Mouse (Mus musculus): ENCODE results near the gene Gm26741. TPM values are rescaled to one million over a fixed set of nuclear protein-coding genes. Genes with fewer than 3 reads are reported as not detected.

The Gm26741 gene
- polyA plus RNA-seq, 1 experiment from 2014 or later: not detected

DNA sequence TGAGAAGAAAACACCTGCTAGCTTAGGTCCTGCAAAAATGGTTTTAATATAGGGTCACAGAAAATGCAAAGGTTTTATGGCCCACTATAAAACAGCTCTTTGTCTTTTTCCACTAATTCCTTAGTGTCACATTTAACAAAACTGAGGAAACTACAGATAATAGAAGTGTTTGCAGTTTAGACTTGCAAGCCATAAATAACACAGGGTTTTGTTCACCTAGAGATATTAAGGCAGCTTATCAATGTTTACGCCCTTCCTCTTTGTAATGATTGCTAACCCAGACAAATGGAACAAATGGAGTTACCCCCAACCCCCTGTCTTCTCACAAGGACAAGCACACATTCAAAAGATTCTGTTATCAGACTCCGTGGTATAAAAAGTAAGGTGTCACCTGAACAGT is 32.6 kb downstream of the Gm26741 start:
- Histone ChIP-seq H3K4me2 (no peak overlapping the region), H3K9ac (no peak overlapping the region)
- 59% methylated on average over 2 of the region's 2 CpGs for WGBS

DNA sequence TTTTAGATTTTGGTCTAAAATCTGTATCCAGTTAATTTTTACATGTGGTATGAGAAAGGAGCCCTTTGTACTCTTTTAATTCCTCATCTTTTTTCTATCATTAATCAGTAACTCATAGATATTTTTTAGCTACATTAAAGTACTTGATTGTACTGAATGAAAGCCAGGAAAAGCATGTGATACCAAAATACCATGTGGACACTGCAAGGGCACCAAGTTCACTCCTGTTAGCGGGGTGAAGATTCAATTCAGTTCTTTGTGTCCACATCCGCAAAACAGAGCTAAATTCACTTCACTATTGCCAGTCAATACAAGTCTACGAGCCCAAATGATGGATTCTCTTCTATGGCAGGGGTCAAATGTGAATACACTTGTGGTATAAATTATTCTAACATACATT is 38.1 kb downstream of the Gm26741 start:
- 84% methylated on average over 3 of the region's 3 CpGs for WGBS
- H3K9me3 ChIP-seq (replicated peaks): no peaks in the 10 kb centered on the region
- H3K27ac ChIP-seq: no peak overlapping the region
- H3K4me1 ChIP-seq (replicated peaks): no peaks in the 10 kb centered on the region
- H3K9ac ChIP-seq: no peak overlapping the region
- ATAC-seq (replicated peaks; ENCODE audit: insufficient number of reproducible peaks, insufficient read depth, low FRiP score, low read depth): no peak
- H3K36me3 ChIP-seq: no peaks in the 10 kb centered on the region
- no peak overlapping the region for H3K4me3 ChIP-seq
- no peaks in the 10 kb centered on the region for H3K27me3 ChIP-seq
- H3K4me2 ChIP-seq: no peak overlapping the region

More for the DNA sequence above, 32.6 kb downstream of the Gm26741 start:
- ATAC-seq (replicated peaks; ENCODE audit: insufficient number of reproducible peaks, insufficient read depth, low FRiP score, low read depth): no peak
- no peak overlapping the region for H3K27ac ChIP-seq
- no peaks in the 10 kb centered on the region for H3K9me3 ChIP-seq (replicated peaks)
- no peaks in the 10 kb centered on the region for H3K27me3 ChIP-seq
- H3K4me3 ChIP-seq: no peak overlapping the region
- H3K36me3 ChIP-seq: no peaks in the 10 kb centered on the region
- no peaks in the 10 kb centered on the region for H3K4me1 ChIP-seq (replicated peaks)

DNA sequence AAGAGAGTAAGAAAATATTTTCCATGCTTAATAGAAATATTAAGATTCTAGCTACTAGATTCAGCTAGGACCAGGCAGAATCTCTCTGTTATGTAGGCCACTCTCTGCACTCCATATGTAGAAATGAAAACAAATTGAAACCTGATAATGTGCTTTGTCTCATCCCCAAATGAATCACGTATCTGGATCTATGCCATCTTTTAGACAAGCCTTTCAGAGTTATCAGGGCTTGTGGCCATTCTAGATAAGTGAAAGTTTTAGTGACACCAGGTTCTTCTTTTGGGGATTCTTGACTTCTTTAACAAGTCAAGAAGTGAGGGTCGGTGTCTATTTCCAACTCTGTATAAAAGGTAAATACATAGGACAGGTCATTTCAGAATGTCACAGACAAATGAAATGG is 40.1 kb downstream of the Gm26741 start:
- Histone ChIP-seq H3K9me3 (replicated peaks) (no peaks in the 10 kb centered on the region), H3K27me3 (no peaks in the 10 kb centered on the region), H3K4me2 (no peak overlapping the region), H3K27ac (no peak overlapping the region), H3K4me1 (replicated peaks) (no peaks in the 10 kb centered on the region), H3K36me3 (no peaks in the 10 kb centered on the region), H3K9ac (no peak overlapping the region), H3K4me3 (no peak overlapping the region)
- ATAC-seq (replicated peaks; ENCODE audit: insufficient number of reproducible peaks, insufficient read depth, low FRiP score, low read depth): no peak
- 65% methylated on average over 2 of the region's 2 CpGs for WGBS

DNA sequence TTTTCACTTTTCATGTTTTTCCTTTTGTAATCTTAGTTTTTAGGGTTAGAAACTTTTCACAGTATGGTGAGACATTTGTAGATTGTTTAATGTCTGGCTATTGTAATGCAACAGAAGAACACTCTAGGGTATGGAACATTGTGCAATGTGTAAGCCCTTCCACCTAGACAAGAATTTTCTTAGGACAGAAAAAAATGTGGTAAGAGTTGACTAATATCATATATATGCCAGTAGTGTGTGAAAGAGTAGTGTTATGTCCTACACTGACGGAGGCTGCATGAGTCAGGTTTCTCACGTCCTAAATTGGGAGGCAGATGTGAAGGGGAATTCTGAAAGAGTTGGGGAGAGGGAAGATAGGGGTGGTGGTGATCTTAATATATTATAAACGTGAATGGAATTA is 41.2 kb downstream of the Gm26741 start:
- Histone ChIP-seq H3K9me3 (replicated peaks) (no peaks in the 10 kb centered on the region), H3K36me3 (no peaks in the 10 kb centered on the region), H3K4me2 (no peak overlapping the region), H3K27me3 (no peaks in the 10 kb centered on the region), H3K4me1 (replicated peaks) (no peaks in the 10 kb centered on the region), H3K4me3 (no peak overlapping the region), H3K27ac (no peak overlapping the region), H3K9ac (no peak overlapping the region)
- 52% methylated on average over 3 of the region's 3 CpGs for WGBS
- no peak for ATAC-seq (replicated peaks; ENCODE audit: insufficient number of reproducible peaks, insufficient read depth, low FRiP score, low read depth)

DNA sequence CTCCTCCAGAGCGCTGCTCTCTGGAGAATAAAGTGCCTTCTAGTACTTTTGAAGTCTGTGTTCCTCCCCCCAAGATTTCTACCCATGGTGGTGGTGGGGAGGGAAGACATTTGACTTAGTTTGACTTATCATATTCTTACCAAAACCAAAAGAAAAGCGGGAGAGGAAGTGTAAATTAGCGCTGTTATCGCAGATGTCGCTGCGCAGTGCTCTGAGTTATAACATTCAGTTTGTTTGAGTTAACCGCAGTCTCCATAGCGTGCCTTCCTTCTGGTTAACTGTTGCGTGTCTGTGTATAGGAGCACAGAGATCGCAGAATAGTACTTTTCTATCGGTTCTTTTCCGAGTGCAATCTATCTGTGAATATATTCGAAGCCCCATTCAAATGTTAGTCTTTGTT is 46.6 kb downstream of the Gm26741 start:
- H3K36me3 ChIP-seq: no peaks in the 10 kb centered on the region
- H3K9ac ChIP-seq: no peak overlapping the region
- H3K27me3 ChIP-seq: no peaks in the 10 kb centered on the region
- no peaks in the 10 kb centered on the region for H3K9me3 ChIP-seq (replicated peaks)
- 88% methylated on average over 13 of the region's 13 CpGs for WGBS
- H3K4me2 ChIP-seq: no peak overlapping the region
- no peak for ATAC-seq (replicated peaks; ENCODE audit: insufficient number of reproducible peaks, insufficient read depth, low FRiP score, low read depth)
- H3K4me3 ChIP-seq: no peak overlapping the region
- H3K4me1 ChIP-seq (replicated peaks): no peaks in the 10 kb centered on the region
- no peak overlapping the region for H3K27ac ChIP-seq

DNA sequence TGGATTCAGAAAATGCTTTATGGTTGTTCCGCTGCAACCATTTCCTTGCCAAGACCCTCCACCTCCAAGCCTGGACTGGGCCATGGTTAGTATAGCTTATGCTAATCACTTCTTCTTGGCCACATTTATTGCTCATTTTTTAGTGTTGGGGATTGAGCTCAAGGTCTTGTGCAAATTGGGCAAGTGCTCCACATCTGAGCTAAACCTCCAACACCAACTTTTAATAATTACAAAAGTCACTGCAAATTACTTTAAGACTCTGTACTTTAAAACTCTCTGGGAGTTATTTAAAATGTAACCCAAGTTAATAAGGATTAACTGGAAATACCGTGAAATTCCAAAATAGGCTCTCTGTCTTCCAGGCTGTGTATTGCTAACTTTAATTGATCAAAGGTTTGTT is 49.0 kb downstream of the Gm26741 start:
- 89% methylated on average over 2 of the region's 2 CpGs for WGBS

More for the DNA sequence above, 49.0 kb downstream of the Gm26741 start:
- Histone ChIP-seq H3K36me3 (no peaks in the 10 kb centered on the region), H3K27ac (no peak overlapping the region), H3K4me2 (no peak overlapping the region), H3K4me1 (replicated peaks) (no peaks in the 10 kb centered on the region), H3K27me3 (no peaks in the 10 kb centered on the region), H3K4me3 (no peak overlapping the region), H3K9ac (no peak overlapping the region), H3K9me3 (replicated peaks) (no peaks in the 10 kb centered on the region)
- ATAC-seq (replicated peaks; ENCODE audit: insufficient number of reproducible peaks, insufficient read depth, low FRiP score, low read depth): no peak

Other genes with a start within 250 kb of the Gm26741 start
- not detected in 2 replicates for gene Ros1, start 163.5 kb upstream of the Gm26741 start, polyA plus RNA-seq (2015; fragmentation: Nextera tagmentation; extraction: Ambion mirVana)
- gene Dcbld1, start 125.1 kb upstream of the Gm26741 start, polyA plus RNA-seq (2015; fragmentation: Nextera tagmentation; extraction: Ambion mirVana): 6.7 and 8.8 TPM in 2 replicates
- gene Gopc, start 23.4 kb downstream of the Gm26741 start, polyA plus RNA-seq (2015; fragmentation: Nextera tagmentation; extraction: Ambion mirVana): 12.3 and 13.2 TPM in 2 replicates
- not detected in 2 replicates for gene Nepn, start 30.2 kb downstream of the Gm26741 start, polyA plus RNA-seq (2015; fragmentation: Nextera tagmentation; extraction: Ambion mirVana)
- 7.9 and 8.8 TPM in 2 replicates for gene Nus1, start 58.8 kb downstream of the Gm26741 start, polyA plus RNA-seq (2015; fragmentation: Nextera tagmentation; extraction: Ambion mirVana)

Data from heart, embryonic 15.5 days (tissue).